Mouse (Mus musculus) liver, postnatal 0 days (tissue): ENCODE data around the gene Katnal1. TPM values are rescaled to one million over a fixed set of nuclear protein-coding genes. Genes with fewer than 3 reads are reported as not detected.

ENCODE experiments used
- ATAC-seq: fragments of 200-750 bp; cut with Nextera tagmentation; 2 replicates; pipeline ENCODE4 v1.8.0; 2017; ENCODE audit warnings: mild to moderate bottlenecking, moderate library complexity
- DNase-seq: peaks from one replicate; pipeline ENCODE4 v3.0.0-alpha.2; 2016
- H3K27ac ChIP-seq: fragments of 300-500 bp; sonication (generic); 2 replicates; pipeline ENCODE4 v1.5.1; 2014; ENCODE audit warnings: antibody characterized with exemption, moderate library complexity, mild to moderate bottlenecking, low read depth
- H3K27me3 ChIP-seq: fragments of 300-500 bp; sonication (generic); 2 replicates; pipeline ENCODE4 v1.6.1; 2014; ENCODE audit warnings: low read length, control low read depth, mixed read lengths; ENCODE audit not compliant: insufficient read depth
- H3K36me3 ChIP-seq: fragments of 300-500 bp; sonication (generic); replicated peaks from 2 replicates; pipeline ENCODE4 v1.6.1; 2014; ENCODE audit warnings: mild to moderate bottlenecking, control low read depth, low read length, moderate library complexity, mixed read lengths; ENCODE audit not compliant: insufficient read depth
- H3K4me1 ChIP-seq: fragments of 300-500 bp; sonication (generic); 2 replicates; pipeline ENCODE4 v1.6.1; 2014; ENCODE audit warnings: antibody characterized with exemption, mild to moderate bottlenecking, control low read depth; ENCODE audit not compliant: insufficient read depth
- H3K4me2 ChIP-seq: fragments of 300-500 bp; sonication (generic); 2 replicates; pipeline ENCODE4 v1.6.1; 2014; ENCODE audit warnings: low read depth, mild to moderate bottlenecking, low read length, moderate library complexity, mixed read lengths
- H3K4me3 ChIP-seq: fragments of 300-500 bp; sonication (generic); 2 replicates; pipeline ENCODE4 v1.5.1; 2014; ENCODE audit warnings: low read depth, low read length
- H3K9ac ChIP-seq: fragments of 300-500 bp; sonication (generic); replicated peaks from 2 replicates; pipeline ENCODE4 v1.6.1; 2014; ENCODE audit warnings: mild to moderate bottlenecking, moderate library complexity
- H3K9me3 ChIP-seq: fragments of 300-500 bp; sonication (generic); 2 replicates; pipeline ENCODE4 v1.6.1; 2016; ENCODE audit warnings: mild to moderate bottlenecking, control low read depth, low read length, mixed read lengths
- CTCF ChIP-seq: sonication (generic); IDR thresholded peaks from 2 replicates; pipeline ENCODE4 v1.5.1; 2016; ENCODE audit warnings: antibody characterized with exemption, low read depth
- EP300 ChIP-seq: IDR thresholded peaks from 2 replicates; pipeline ENCODE4 v1.6.1; 2016; ENCODE audit warnings: antibody characterized with exemption, low read depth, mild to moderate bottlenecking
- WGBS: fragments of 180-500 bp; shearing (Covaris S2); extraction: QIAGEN DNeasy Blood & Tissue Kit; methylation state at CpG from one replicate; pipeline ENCODE4 v1.1.7; 2014; ENCODE audit not compliant: insufficient replicate concordance; 5-methylcytosine and 5-hydroxymethylcytosine counted together
- polyA plus RNA-seq: library from polyadenylated mRNA; unstranded; fragments of >200 nt; fragmentation: Nextera tagmentation; extraction: Ambion mirVana; gene quantifications from 2 replicates; pipeline ENCODE4 v1.2.1, GENCODE M21; 2015

The Katnal1 gene
- polyA plus RNA-seq, 1 experiment from 2014 or later: 4.8 TPM

DNA sequence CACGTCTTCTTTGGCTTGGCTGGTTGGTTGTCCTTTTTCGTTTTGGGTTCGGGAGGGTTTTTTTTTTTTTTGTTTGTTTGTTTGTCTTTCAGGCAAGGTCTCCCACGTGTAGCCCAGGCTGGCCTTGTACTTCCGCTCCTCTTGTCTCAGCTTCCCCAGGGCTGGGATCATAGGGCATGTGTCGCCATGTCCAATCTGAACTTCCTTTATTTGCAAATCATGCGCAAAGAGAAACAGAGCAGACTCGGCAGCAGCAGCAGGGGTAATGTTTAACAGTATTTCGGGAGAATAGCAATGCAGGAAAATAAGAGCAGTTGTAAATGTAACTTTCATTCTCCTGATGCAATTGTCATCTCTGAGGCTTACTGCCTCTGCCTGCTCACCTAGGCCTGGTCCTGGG lies 27.0 kb upstream of the Katnal1 start:
- H3K4me3 ChIP-seq: no peak overlapping the region
- H3K36me3 ChIP-seq: no peaks in the 10 kb centered on the region
- peak overlapping the region; percentile 69 for H3K27ac ChIP-seq
- no peaks in the 10 kb centered on the region for H3K27me3 ChIP-seq
- peaks cover 37% of the 10 kb centered on the region for H3K4me1 ChIP-seq
- H3K9me3 ChIP-seq: no peaks in the 10 kb centered on the region
- DNase-seq (no peak), ATAC-seq (no peak)
- no peak overlapping the region for H3K9ac ChIP-seq
- TF ChIP-seq EP300 (no peak), CTCF (no peak)
- peak overlapping the region; percentile 26; the same call in 1 of the 2 replicates for H3K4me2 ChIP-seq
- 54% methylated on average over 9 of the region's 9 CpGs for WGBS

DNA sequence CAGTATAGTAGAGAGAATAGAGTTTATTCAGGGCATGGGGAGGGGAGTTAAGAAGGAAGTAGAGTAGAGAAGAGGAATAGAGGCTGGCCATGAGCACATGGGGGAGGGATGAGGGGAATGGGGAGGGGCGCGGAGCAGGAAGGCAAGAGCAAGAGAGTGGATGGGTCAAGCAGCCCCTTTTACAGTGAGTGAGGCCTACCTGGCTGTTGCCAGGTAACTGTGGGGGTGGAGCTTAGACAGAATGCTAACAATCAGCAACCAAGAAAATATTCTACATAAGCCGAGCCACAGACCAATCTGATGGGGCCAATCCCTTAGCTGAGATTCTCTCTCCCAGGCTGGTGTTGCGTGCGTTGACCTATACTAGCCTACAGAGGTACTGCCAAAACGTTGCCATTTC lies 26.5 kb upstream of the Katnal1 start:
- H3K4me3 ChIP-seq: no peak overlapping the region
- DNase-seq (no peak), ATAC-seq (no peak)
- H3K36me3 ChIP-seq: no peaks in the 10 kb centered on the region
- H3K9ac ChIP-seq: no peak overlapping the region
- H3K27ac ChIP-seq: peak overlapping the region; percentile 69
- no peaks in the 10 kb centered on the region for H3K9me3 ChIP-seq
- peaks cover 35% of the 10 kb centered on the region for H3K4me1 ChIP-seq
- 80% methylated on average over 6 of the region's 6 CpGs for WGBS
- no peak for TF ChIP-seq EP300
- TF ChIP-seq CTCF: no peak
- no peak overlapping the region for H3K4me2 ChIP-seq
- no peaks in the 10 kb centered on the region for H3K27me3 ChIP-seq

DNA sequence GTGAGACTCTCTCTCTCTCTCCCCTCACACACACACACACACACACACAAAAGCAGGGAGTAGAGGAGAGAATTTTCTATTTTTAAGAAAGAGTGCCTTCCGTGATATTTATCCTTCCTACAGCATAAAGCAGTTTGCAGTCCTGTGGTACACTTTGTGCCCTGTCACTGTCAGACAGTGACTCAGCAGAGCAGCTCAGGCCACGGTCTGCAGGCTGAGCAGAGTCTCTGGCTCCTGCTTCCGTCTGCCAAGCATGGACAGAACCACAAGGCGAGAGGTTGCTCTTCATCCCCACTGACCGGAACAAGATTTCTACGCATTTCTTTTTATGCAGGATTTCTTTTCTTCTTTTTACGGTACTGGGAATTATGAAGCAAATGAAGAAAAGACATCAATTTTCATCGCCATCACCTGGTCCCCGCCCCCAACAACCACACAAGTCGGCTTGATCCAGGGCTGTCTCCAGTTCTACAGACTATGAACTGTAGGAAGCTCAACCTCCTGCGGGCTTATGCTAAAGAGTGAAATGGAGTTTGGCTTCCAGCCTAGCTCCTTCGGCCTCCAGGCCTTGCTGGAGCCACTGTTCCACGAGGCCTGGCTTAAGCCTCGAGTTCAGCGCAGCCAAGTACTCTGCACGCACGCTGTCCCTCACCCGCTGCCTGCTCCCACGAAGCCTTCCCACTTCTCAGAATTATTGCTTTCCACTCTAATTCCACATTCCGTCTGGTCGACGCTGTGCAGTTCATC lies 25.4 kb upstream of the Katnal1 start:
- 68% methylated on average over 22 of the region's 22 CpGs for WGBS
- Histone ChIP-seq H3K9me3 (no peaks in the 10 kb centered on the region), H3K27ac (peak overlapping the region; percentile 29; the same call in 1 of the 2 replicates), H3K9ac (no peak overlapping the region), H3K4me3 (no peak overlapping the region), H3K27me3 (no peaks in the 10 kb centered on the region), H3K36me3 (no peaks in the 10 kb centered on the region), H3K4me1 (peaks cover 34% of the 10 kb centered on the region), H3K4me2 (0 out of 2 replicates have a peak overlapping the region, but pooled peaks have one; percentile 6)
- TF ChIP-seq CTCF: no peak
- TF ChIP-seq EP300: no peak
- no peak for DNase-seq
- peak; percentile 47 for ATAC-seq

DNA sequence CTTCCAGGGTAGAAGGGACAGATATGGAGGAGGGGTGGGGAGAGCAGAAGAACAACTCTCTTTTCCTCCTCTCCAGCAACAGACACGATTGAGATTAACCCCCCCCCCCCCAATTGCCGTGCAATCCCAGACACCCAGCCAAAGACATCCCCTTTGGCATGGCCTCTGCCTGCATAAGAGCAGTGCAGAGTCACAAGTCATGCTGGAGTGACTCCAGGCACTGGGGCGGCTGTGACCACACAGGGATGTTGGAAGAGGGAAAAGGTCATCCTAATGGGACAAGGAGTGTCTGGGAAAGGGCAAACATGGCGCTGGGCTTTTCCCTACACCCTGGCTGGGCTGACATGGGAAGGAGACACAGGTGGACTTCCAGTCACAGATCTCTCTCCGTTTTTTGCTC lies 24.0 kb upstream of the Katnal1 start:
- TF ChIP-seq CTCF (no peak), EP300 (no peak)
- Histone ChIP-seq H3K27ac (no peak overlapping the region), H3K36me3 (no peaks in the 10 kb centered on the region), H3K9me3 (no peaks in the 10 kb centered on the region), H3K4me3 (no peak overlapping the region), H3K27me3 (no peaks in the 10 kb centered on the region), H3K9ac (no peak overlapping the region), H3K4me2 (no peak overlapping the region), H3K4me1 (peaks cover 21% of the 10 kb centered on the region)
- peak; percentile 47 for DNase-seq
- peak; percentile 33 for ATAC-seq
- WGBS: 73% methylated on average over 5 of the region's 5 CpGs

DNA sequence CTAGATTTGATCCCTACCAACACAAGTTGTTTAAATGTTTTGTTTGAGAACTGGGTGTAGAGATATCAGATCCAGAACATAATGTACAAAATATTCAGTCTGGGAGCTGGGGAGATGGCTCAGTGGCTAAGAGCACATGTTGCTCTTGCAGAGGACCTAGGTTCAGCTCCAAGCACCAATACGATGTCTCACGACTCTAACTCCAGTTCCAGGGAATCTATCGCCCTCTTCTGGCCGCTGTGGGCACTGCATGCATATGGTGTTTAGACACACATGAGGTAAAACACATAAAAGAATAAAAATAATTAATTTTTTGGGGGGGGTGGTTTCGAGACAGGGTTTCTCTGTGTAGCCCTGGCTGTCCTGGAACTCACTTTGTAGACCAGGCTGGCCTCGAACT lies 23.3 kb upstream of the Katnal1 start:
- 51% methylated on average over 6 of the region's 6 CpGs for WGBS
- Histone ChIP-seq H3K4me2 (no peak overlapping the region), H3K9ac (no peak overlapping the region), H3K27me3 (no peaks in the 10 kb centered on the region), H3K27ac (no peak overlapping the region), H3K4me1 (peaks cover 20% of the 10 kb centered on the region), H3K9me3 (no peaks in the 10 kb centered on the region), H3K4me3 (no peak overlapping the region), H3K36me3 (no peaks in the 10 kb centered on the region)
- DNase-seq: peak; percentile 69
- no peak for ATAC-seq
- peak; percentile 81 for TF ChIP-seq CTCF
- no peak for TF ChIP-seq EP300

DNA sequence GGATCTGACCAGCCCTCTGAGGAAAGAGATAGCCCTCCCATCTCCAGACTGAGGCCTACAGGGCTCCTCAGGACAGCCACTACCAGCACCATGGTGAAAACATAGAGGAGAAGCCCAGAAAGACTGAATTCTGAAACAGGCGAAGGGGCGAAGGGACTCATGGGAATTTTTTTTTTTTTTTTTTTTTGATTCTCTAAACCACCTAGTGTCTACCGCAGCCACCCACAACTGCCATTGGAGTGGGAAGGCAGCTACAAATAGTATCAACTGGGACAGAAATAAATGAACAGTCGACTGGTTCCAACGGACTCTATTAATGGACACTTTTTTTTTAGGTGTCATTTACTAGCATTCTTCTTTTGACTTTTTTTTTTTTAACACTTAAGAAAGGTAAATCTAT lies 22.2 kb upstream of the Katnal1 start:
- WGBS: 72% methylated on average over 5 of the region's 5 CpGs
- H3K4me2 ChIP-seq: no peak overlapping the region

More for the DNA sequence above, 22.2 kb upstream of the Katnal1 start:
- Histone ChIP-seq H3K36me3 (no peaks in the 10 kb centered on the region), H3K9me3 (no peaks in the 10 kb centered on the region), H3K9ac (no peak overlapping the region), H3K27ac (no peak overlapping the region), H3K27me3 (no peaks in the 10 kb centered on the region), H3K4me3 (no peak overlapping the region), H3K4me1 (peaks cover 14% of the 10 kb centered on the region)
- ATAC-seq: no peak
- TF ChIP-seq EP300 (no peak), CTCF (no peak)
- no peak for DNase-seq
